Mouse (Mus musculus) urinary bladder, adult 18-20 months (tissue): Measurements from ENCODE around the gene Svbp.
A peak's percentile ranks its signal among the peaks of the same experiment; 100 is the strongest.

Experiments
- DNase-seq, 2 experiments: peaks; one replicate each; pipeline ENCODE4 v3.0.0; 2022; ENCODE audit warnings: low spot score in 2 of 2, mixed read lengths in 2 of 2

Svbp gene

DNA sequence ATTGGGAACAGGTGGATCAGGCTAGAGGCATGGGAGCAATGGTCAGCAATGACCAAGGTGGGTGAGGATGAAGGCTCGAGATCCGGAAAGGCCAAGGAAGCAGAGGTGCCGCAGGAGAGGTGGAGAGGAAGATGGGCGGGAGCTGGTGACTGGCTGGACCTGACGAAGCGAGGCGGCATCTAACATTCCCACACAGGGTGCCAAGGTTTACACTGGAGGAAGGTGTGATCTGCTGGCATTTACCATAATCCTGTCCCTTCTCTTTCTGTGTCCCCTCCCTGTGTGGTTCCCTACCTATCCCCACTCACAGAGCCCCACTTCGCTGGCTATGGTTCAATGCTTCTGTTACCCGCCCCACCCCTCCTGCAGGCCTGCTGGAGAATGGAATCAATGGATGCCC, 50.9 kb downstream of the Svbp start:
- no peak for DNase-seq

- DNase-seq = no peak
Measured at GRCm38 (mm10) chr4:119246688-119247225, 51.7 kb downstream of the Svbp start.

GRCm38 (mm10) chr4:119247462-119248235, 52.5 kb downstream of the Svbp start:
- DNase-seq = peak; percentile 60 to 79

- DNase-seq = no peak
Measured at GRCm38 (mm10) chr4:119248407-119248965, 53.4 kb downstream of the Svbp start.
